Mouse (Mus musculus) liver, adult 2 months (tissue): ENCODE results near the gene Hist1h4d.
"Not testable (repeated sequence)": the region's sequence is repeated elsewhere in the genome, so short reads cannot be mapped to it uniquely, and the experiment has no call there.

Experiments used
- CTCF ChIP-seq: fragments of 200-500 bp; IDR thresholded peaks from 2 replicates; pipeline ENCODE4 v1.5.1; 2011; ENCODE audit warnings: low read depth, low read length, control low read depth
- POLR2A ChIP-seq: fragments of 200-500 bp; IDR thresholded peaks from 2 replicates; pipeline ENCODE4 v1.6.1; 2011; ENCODE audit warnings: low read length, control low read depth; ENCODE audit not compliant: insufficient read depth; ENCODE audit errors: extremely low read depth

GRCm38 (mm10) chr13:23585442-23586098, 4.2 kb downstream of the Hist1h4d start:
- TF ChIP-seq POLR2A = peak; percentile 61
- TF ChIP-seq CTCF = not testable (repeated sequence)
